ENCODE assay signal across 8 mouse cellular contexts in the genomic region with DNA sequence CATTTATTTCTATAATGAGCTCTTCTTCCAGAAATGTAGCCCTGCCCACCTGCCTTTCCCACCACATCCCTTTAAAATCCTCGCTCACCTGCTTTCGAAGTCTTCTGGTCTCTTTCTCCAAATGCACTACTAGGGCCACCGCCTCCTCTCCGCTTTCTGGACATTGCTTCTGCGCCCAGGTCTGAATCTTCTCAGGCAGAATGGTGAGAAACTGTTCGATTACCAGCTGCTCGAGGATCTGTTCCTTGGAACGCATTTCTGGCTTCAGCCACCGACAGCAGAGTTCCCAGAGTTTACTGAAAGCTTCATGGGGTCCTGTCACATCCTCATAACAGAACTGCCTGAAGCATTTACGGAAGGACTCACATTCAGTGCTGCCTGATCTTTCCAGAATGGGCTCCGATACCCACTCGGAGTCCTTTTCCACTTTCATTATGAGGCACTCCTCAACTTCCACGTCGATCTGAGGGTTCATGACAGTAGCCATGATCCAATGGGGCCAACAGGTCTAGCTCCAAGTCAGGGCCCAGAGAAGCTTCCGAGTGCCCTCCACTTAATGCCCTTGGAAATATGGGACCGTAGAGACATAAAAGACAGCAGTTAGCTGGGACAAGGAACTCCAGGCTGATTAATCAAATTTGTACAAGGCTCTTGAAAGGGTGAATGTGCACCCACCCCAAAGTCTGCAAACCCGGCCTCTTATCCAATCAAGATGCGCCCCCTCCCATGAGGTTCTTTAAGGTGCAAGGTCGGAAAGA. TPM values are rescaled to one million over a fixed set of nuclear protein-coding genes. Genes with fewer than 3 reads are reported as not detected.
DNase-seq lines count a peak whose midpoint lies in the region; ATAC-seq lines count a peak whose summit lies in the region.

No protein-coding gene starts in this region.

- H3K9me3 ChIP-seq in intestine, embryonic 14.5 days (ENCODE audit: control insufficient read depth, low read length): no peaks in the 10 kb centered on the region
- H3K9me3 ChIP-seq in midbrain, embryonic 11.5 days (ENCODE audit: control insufficient read depth, low read length): no peaks in the 10 kb centered on the region

- peak overlapping the region; percentile 57 for H3K4me3 ChIP-seq in intestine, embryonic 14.5 days (ENCODE audit: low read depth, low read length)
- peak overlapping the region; percentile 61 for H3K4me3 ChIP-seq in midbrain, embryonic 11.5 days (ENCODE audit: low read depth, low read length)

- 36% methylated on average over 19 of the region's 19 CpGs for WGBS in intestine, embryonic 14.5 days
- 46% methylated on average over 19 of the region's 19 CpGs for WGBS in midbrain, embryonic 11.5 days

- 0 out of 2 replicates have a peak, but pooled peaks have one; percentile 11 for ATAC-seq in cerebellum, adult (ENCODE audit: insufficient number of reproducible peaks, low FRiP score, low TSS enrichment)
- no peak; the same call in 1 of the 2 replicates for ATAC-seq in intestine, embryonic 14.5 days (replicated peaks; ENCODE audit: low FRiP score, low TSS enrichment, low read depth)
- no peak; the same call in 1 of the 2 replicates for ATAC-seq in midbrain, embryonic 11.5 days (ENCODE audit: low FRiP score)

- H3K27me3 ChIP-seq in intestine, embryonic 14.5 days (replicated peaks; ENCODE audit: control insufficient read depth, insufficient read depth, low read length): no peaks in the 10 kb centered on the region
- no peaks in the 10 kb centered on the region for H3K27me3 ChIP-seq in midbrain, embryonic 11.5 days (ENCODE audit: control insufficient read depth, insufficient read depth, low read length)

- peak overlapping the region; percentile 58 for H3K9ac ChIP-seq in intestine, embryonic 14.5 days (ENCODE audit: low read length)
- H3K9ac ChIP-seq in midbrain, embryonic 11.5 days (ENCODE audit: low read length): peak overlapping the region; percentile 85

- peaks cover 5% of the 10 kb centered on the region; the same call in 1 of the 2 replicates for H3K36me3 ChIP-seq in intestine, embryonic 14.5 days (ENCODE audit: control insufficient read depth, insufficient read depth, low read length)
- H3K36me3 ChIP-seq in midbrain, embryonic 11.5 days (ENCODE audit: control insufficient read depth, insufficient read depth, low read length): no peaks in the 10 kb centered on the region

- peaks cover 12% of the 10 kb centered on the region; the same call in 1 of the 2 replicates for H3K4me1 ChIP-seq in intestine, embryonic 14.5 days (replicated peaks; ENCODE audit: control insufficient read depth, insufficient read depth, low read length)
- H3K4me1 ChIP-seq in midbrain, embryonic 11.5 days (ENCODE audit: control insufficient read depth, insufficient read depth, low read length): peaks cover 7% of the 10 kb centered on the region; the same call in 1 of the 2 replicates

- H3K4me2 ChIP-seq in intestine, embryonic 14.5 days (ENCODE audit: low read length): peak overlapping the region; percentile 94
- peak overlapping the region; percentile 88 for H3K4me2 ChIP-seq in midbrain, embryonic 11.5 days

- no peak overlapping the region for H3K27ac ChIP-seq in intestine, embryonic 14.5 days (ENCODE audit: low read depth)
- peak overlapping the region; percentile 60; the same call in 1 of the 2 replicates for H3K27ac ChIP-seq in midbrain, embryonic 11.5 days (ENCODE audit: low read depth, low read length)

- DNase-seq in cerebellum, adult 11-12 months: no peak
- peak; percentile 22 for DNase-seq in retina, embryonic 14.5 days (ENCODE audit: low spot score)
- DNase-seq in retina, postnatal 1 day: no peak
- DNase-seq in intestine, embryonic 14.5 days (ENCODE audit: low spot score): peak; percentile 53
- no peak for DNase-seq in midbrain, embryonic 11.5 days (ENCODE audit: low spot score, missing footprints)
- no peak for DNase-seq in Muller cell, postnatal 12 days (ENCODE audit: inconsistent ontology term)
- DNase-seq in ovary, adult 18-20 months (ENCODE audit: low spot score): no peak

RNA-seq across cellular contexts. Expression of a gene that starts 0.6 kb away (rescaled TPM):
- polyA plus RNA-seq in intestine, embryonic 14.5 days (2014; fragmentation: Nextera tagmentation; extraction: Ambion mirVana): 2.9 and 3.6 TPM in 2 replicates
- 6.4 and 8.2 TPM in 2 replicates for polyA plus RNA-seq in midbrain, embryonic 11.5 days (2014; fragmentation: Nextera tagmentation; extraction: Ambion mirVana)

RNA-seq across cellular contexts. Expression of a gene that starts 37.6 kb away (rescaled TPM):
- 1.1 TPM in 1 of 2 replicates, not detected in the other for polyA plus RNA-seq in intestine, embryonic 14.5 days (2014; fragmentation: Nextera tagmentation; extraction: Ambion mirVana)
- polyA plus RNA-seq in midbrain, embryonic 11.5 days (2014; fragmentation: Nextera tagmentation; extraction: Ambion mirVana): 0.81 and 0.96 TPM in 2 replicates

Comparison
In these comparisons a context has a peak if more than half of its experiments do, and no peak if none do; other contexts are left out.
1. DNase-seq: peak in retina, embryonic 14.5 days (single experiment) and intestine, embryonic 14.5 days (single experiment); none in cerebellum, adult 11-12 months (single experiment), retina, postnatal 1 day (single experiment), midbrain, embryonic 11.5 days (single experiment), Muller cell, postnatal 12 days (single experiment) and ovary, adult 18-20 months (single experiment).